Mouse (Mus musculus) hindbrain, embryonic 13.5 days (tissue): ENCODE measurements at regions not wholly inside any gene's neighbourhood (a gene's known extent, or its start where the extent isn't known, plus 50 kb on each side); places are given as distances from the start of the nearest gene placed in this dataset.

Experiments
- ATAC-seq: fragments of 200-750 bp; cut with Nextera tagmentation; 2 replicates; pipeline ENCODE4 v1.8.0; 2017; ENCODE audit warnings: moderate TSS enrichment; ENCODE audit not compliant: low FRiP score
- H3K27ac ChIP-seq: fragments of 300-500 bp; sonication (generic); 2 replicates; pipeline ENCODE4 v1.5.1; 2015; ENCODE audit warnings: inconsistent platforms, mild to moderate bottlenecking, moderate library complexity
- H3K27me3 ChIP-seq: fragments of 300-500 bp; sonication (generic); 2 replicates; pipeline ENCODE4 v1.6.1; 2015; ENCODE audit warnings: mild to moderate bottlenecking, inconsistent platforms
- H3K36me3 ChIP-seq: fragments of 300-500 bp; sonication (generic); 2 replicates; pipeline ENCODE4 v1.6.1; 2015; ENCODE audit warnings: mild to moderate bottlenecking, inconsistent platforms
- H3K4me1 ChIP-seq: fragments of 300-500 bp; sonication (generic); replicated peaks from 2 replicates; pipeline ENCODE4 v1.6.1; 2015; ENCODE audit warnings: inconsistent platforms
- H3K4me2 ChIP-seq: fragments of 300-500 bp; sonication (generic); 2 replicates; pipeline ENCODE4 v1.6.1; 2015; ENCODE audit warnings: inconsistent platforms, mild to moderate bottlenecking, moderate library complexity
- H3K4me3 ChIP-seq: fragments of 300-500 bp; sonication (generic); 2 replicates; pipeline ENCODE4 v1.5.1; 2015; ENCODE audit warnings: mild to moderate bottlenecking, inconsistent platforms
- H3K9ac ChIP-seq: fragments of 300-500 bp; sonication (generic); 2 replicates; pipeline ENCODE4 v1.6.1; 2015; ENCODE audit warnings: mild to moderate bottlenecking, inconsistent platforms
- H3K9me3 ChIP-seq: fragments of 300-500 bp; sonication (generic); 2 replicates; pipeline ENCODE4 v1.6.1; 2016; ENCODE audit warnings: inconsistent platforms
- WGBS: fragments of 180-500 bp; shearing (Covaris S2); methylation state at CpG from one replicate; pipeline ENCODE4 v1.1.7; 2015; 5-methylcytosine and 5-hydroxymethylcytosine counted together

DNA sequence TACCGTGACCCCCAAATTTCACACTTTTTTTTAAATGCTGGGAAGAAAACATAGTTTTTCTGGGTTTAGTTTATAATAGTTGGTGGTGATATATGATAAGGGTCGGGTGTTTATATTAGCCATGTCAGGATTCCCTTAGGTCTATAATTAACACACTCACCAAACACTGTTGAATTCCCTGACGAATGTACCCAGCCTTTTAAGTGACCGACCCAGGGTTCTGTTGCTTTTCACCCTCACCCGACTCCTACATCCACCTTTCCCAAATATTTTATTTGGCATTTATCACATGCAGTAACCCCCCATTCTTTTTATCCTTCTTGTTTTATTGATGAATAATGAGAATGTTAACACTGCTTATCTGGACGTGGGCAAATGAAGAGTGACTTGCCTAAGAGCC lies 389.1 kb upstream of the Fam241a start:
- H3K27me3 ChIP-seq: no peaks in the 10 kb centered on the region
- no peaks in the 10 kb centered on the region for H3K9me3 ChIP-seq
- WGBS: 86% methylated on average over 6 of the region's 6 CpGs
- H3K36me3 ChIP-seq: no peaks in the 10 kb centered on the region
- no peak for ATAC-seq
- H3K4me2 ChIP-seq: no peak overlapping the region
- no peaks in the 10 kb centered on the region for H3K4me1 ChIP-seq
- H3K27ac ChIP-seq: no peak overlapping the region
- no peak overlapping the region for H3K4me3 ChIP-seq
- no peak overlapping the region for H3K9ac ChIP-seq

DNA sequence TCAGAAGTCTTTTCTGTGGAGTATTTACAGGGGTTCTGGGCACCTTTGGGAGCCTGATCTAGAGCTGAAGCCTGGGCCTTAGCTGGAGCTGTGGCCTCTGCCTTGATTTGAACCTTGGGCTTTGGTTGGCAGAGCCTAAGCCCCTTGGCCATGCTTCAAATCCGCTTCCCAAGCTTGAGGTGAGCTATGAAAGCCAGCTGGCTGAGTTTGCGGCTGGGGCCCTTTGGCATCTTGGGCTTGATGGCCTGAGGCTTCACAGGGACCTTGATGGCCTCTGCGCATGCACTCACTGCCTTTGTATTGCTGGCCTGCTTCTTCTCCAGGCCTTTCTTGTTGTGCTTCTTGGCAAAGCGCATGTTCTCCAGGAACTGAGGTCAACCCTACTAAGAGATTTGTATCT lies 384.5 kb upstream of the Fam241a start:
- no peak overlapping the region for H3K4me2 ChIP-seq
- no peak for ATAC-seq
- no peak overlapping the region for H3K9ac ChIP-seq
- H3K4me1 ChIP-seq: no peaks in the 10 kb centered on the region
- no peaks in the 10 kb centered on the region for H3K36me3 ChIP-seq
- no peaks in the 10 kb centered on the region for H3K27me3 ChIP-seq
- WGBS: 92% methylated on average over 4 of the region's 4 CpGs
- H3K4me3 ChIP-seq: no peak overlapping the region
- H3K9me3 ChIP-seq: no peaks in the 10 kb centered on the region
- no peak overlapping the region for H3K27ac ChIP-seq

DNA sequence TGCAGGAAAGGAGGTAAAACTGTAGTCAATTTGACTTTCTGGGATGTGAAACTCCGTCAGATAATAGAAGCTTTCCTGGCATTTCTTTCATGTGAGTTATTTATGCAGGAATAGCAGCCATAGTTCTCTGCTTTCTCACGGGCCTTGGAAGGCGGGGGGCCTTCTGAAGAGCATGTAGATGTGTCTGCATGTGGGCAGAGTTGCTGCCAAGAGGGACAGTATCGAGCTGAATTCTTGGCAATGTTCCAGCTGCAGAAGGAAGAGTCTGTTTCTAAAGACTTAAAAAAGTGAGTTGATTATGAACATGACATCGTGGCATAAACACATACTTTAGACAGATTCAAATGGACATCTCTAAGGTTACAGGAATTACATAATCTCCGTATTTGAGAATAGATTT lies 374.5 kb upstream of the Fam241a start:
- no peak overlapping the region for H3K4me2 ChIP-seq
- no peak overlapping the region for H3K4me3 ChIP-seq
- H3K27ac ChIP-seq: no peak overlapping the region
- H3K9me3 ChIP-seq: no peaks in the 10 kb centered on the region
- H3K4me1 ChIP-seq: no peaks in the 10 kb centered on the region; the same call in 1 of the 2 replicates
- no peak overlapping the region for H3K9ac ChIP-seq
- H3K27me3 ChIP-seq: no peaks in the 10 kb centered on the region
- ATAC-seq: no peak
- H3K36me3 ChIP-seq: no peaks in the 10 kb centered on the region
- 52% methylated on average over 6 of the region's 6 CpGs for whole genome bisulfite sequencing

DNA sequence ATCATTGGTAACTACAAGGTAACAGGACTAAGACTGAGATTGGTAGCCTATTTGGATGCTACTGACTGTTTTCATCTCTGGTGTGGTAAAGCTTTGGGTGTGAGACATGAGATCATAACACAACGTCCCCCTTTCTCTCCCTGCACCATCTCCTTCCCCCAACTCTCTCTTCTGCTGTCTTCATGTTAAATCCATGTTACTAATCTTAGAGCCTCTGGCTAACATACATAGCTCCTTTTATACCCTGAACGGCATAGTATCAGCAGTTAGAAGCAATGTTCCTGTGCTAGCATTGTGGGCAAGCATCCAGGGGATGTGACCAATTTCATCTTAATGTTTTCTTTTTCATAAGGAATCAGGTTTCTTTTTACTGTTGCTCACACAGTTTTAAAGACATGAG lies 365.1 kb upstream of the Fam241a start:
- 89% methylated on average over 2 of the region's 2 CpGs for WGBS
- no peaks in the 10 kb centered on the region for H3K27me3 ChIP-seq
- ATAC-seq: no peak
- no peaks in the 10 kb centered on the region for H3K4me1 ChIP-seq
- no peak overlapping the region for H3K27ac ChIP-seq
- no peak overlapping the region for H3K4me3 ChIP-seq
- no peak overlapping the region for H3K9ac ChIP-seq
- H3K9me3 ChIP-seq: no peaks in the 10 kb centered on the region
- H3K4me2 ChIP-seq: no peak overlapping the region
- H3K36me3 ChIP-seq: no peaks in the 10 kb centered on the region

DNA sequence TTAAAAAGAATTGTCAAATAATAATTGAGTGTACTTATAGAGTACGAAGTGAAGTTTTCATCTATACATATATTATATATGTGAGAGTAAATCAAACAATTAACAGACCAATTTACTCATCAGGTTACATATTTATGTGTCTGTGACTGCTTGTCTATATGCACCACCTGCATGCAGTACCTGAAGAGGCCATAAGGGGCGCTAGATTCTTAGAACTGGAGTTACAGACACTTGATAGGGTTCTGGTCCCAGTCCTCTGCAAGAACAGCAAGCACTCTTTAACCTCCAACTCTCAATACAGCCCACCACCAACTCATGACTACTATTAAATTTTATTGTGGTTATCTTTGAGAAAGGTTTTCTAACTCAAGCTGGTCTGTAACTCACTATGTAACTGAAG lies 351.7 kb upstream of the Fam241a start:
- H3K9ac ChIP-seq: no peak overlapping the region
- H3K27me3 ChIP-seq: no peaks in the 10 kb centered on the region
- H3K4me1 ChIP-seq: no peaks in the 10 kb centered on the region
- H3K9me3 ChIP-seq: no peaks in the 10 kb centered on the region
- no peak overlapping the region for H3K4me3 ChIP-seq
- no peaks in the 10 kb centered on the region for H3K36me3 ChIP-seq
- no peak overlapping the region for H3K4me2 ChIP-seq
- no peak for ATAC-seq
- no peak overlapping the region for H3K27ac ChIP-seq
- WGBS: 72% methylated on average over 2 of the region's 2 CpGs

DNA sequence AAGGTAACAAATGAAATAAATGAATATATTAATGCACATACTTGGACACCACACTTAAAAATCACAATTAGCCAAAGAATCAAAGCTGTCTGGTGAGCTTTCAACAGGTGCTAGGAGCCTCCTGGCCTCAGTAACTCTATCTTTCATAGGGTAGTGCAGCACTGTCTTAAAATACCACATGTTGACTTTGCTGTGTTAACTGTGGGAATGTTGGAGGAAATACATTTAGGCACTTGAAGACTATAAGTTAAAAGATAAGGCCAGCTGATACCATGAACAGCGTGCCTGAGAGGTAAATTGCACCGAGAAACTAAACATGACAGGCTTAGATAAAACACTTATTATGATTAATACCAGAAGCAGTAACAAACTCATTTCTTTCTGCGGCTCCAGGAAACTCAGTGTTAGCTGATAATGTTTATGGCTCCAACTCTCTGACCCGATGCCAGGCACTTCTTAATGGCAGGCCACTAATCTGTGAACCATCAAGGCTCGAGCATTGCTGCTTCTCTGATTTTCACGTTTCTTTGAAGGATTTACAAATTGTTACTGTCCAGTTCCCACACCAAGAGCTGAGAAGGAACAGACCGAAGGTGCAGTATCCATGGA lies 343.8 kb upstream of the Fam241a start:
- no peaks in the 10 kb centered on the region for H3K9me3 ChIP-seq
- no peak for ATAC-seq
- H3K36me3 ChIP-seq: no peaks in the 10 kb centered on the region
- H3K4me3 ChIP-seq: no peak overlapping the region
- H3K4me1 ChIP-seq: no peaks in the 10 kb centered on the region
- no peak overlapping the region for H3K4me2 ChIP-seq
- 88% methylated on average over 7 of the region's 7 CpGs for WGBS
- no peaks in the 10 kb centered on the region for H3K27me3 ChIP-seq
- no peak overlapping the region for H3K27ac ChIP-seq
- no peak overlapping the region for H3K9ac ChIP-seq

DNA sequence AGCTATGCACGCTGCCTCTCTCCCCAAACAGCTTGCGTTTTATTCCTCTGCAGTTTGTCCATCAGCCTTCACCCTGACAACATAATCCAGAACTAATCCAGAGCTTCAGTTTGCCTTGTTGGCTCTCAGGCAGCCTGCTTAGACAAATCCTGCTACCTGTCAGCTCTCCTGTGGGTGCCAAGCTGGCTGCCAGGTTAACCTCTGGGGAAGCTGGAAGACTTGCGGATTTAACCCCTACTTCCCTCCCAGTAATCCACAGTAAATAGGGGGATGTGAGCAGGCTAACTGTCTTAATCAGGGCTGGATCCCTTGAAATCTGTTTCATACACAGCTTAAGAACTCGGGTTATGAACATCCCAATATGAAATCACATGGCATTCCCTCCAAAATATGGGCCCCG lies 334.3 kb upstream of the Fam241a start:
- Histone ChIP-seq H3K4me3 (no peak overlapping the region), H3K27ac (no peak overlapping the region), H3K9me3 (no peaks in the 10 kb centered on the region), H3K4me1 (no peaks in the 10 kb centered on the region), H3K4me2 (no peak overlapping the region), H3K27me3 (no peaks in the 10 kb centered on the region), H3K9ac (no peak overlapping the region), H3K36me3 (no peaks in the 10 kb centered on the region)
- WGBS: 83% methylated on average over 5 of the region's 5 CpGs
- no peak for ATAC-seq

DNA sequence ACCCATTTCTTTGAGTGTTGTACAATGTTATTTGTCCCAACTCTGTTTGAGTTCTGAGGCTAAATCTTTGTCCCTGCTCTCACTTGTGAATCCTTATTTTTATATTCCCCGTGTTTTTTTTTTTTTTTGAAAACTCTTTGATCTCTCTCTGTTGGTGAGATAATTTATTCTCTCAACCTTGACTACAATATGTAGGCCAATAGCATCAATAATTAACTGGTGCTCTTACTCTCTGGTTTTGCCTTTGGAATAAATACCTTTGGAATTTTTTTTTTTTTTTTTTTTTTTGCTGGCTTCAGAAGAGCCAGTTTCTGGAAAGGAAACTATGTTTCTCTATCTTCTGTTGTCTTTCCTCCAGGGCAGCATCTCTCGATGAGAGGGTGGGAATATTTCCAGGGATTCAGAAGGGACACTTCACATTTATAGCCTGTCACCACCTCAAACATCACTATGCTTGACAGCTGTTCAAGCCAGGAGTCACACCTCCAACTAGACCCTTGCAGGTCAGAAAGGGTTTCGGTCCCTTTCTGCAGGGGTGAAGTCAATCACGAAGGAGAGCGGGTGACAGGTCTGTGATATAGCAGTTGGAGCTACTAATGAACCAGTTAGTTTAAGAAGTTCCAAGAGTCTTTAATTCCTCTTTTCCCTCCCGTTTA lies 330.9 kb upstream of the Fam241a start:
- no peak overlapping the region for H3K4me3 ChIP-seq
- H3K4me2 ChIP-seq: no peak overlapping the region
- H3K9me3 ChIP-seq: no peaks in the 10 kb centered on the region
- 0 out of 2 replicates have a peak, but pooled peaks cover 2% of the 10 kb centered on the region for H3K27me3 ChIP-seq
- H3K27ac ChIP-seq: no peak overlapping the region
- WGBS: 78% methylated on average over 6 of the region's 6 CpGs
- 0 out of 2 replicates have a peak, but pooled peaks cover 3% of the 10 kb centered on the region for H3K4me1 ChIP-seq
- H3K9ac ChIP-seq: no peak overlapping the region
- ATAC-seq: no peak
- H3K36me3 ChIP-seq: no peaks in the 10 kb centered on the region

DNA sequence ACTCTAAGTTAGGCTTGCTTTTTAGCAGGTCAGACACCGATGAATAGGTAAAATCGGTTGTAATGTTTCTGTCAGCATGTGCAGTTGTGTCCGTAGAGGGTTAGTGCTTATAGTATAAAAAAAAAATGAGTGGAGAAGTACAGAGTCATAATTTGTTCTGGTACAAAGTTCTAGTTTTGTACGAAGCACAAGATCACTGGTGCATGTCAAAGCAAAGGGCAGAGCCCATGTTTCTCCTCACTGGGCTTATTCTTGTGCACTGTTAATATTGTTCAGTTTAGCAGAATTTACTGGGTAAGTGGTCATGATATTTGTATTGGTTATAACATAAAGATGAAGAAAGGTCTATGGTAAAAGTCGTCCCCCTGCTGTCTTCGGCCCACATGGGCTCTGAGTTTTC lies 330.4 kb upstream of the Fam241a start:
- Histone ChIP-seq H3K4me3 (no peak overlapping the region), H3K27ac (no peak overlapping the region), H3K27me3 (0 out of 2 replicates have a peak, but pooled peaks cover 2% of the 10 kb centered on the region), H3K4me2 (no peak overlapping the region), H3K36me3 (no peaks in the 10 kb centered on the region), H3K4me1 (0 out of 2 replicates have a peak, but pooled peaks cover 6% of the 10 kb centered on the region), H3K9me3 (no peaks in the 10 kb centered on the region), H3K9ac (no peak overlapping the region)
- ATAC-seq: no peak
- WGBS: 83% methylated on average over 6 of the region's 6 CpGs

DNA sequence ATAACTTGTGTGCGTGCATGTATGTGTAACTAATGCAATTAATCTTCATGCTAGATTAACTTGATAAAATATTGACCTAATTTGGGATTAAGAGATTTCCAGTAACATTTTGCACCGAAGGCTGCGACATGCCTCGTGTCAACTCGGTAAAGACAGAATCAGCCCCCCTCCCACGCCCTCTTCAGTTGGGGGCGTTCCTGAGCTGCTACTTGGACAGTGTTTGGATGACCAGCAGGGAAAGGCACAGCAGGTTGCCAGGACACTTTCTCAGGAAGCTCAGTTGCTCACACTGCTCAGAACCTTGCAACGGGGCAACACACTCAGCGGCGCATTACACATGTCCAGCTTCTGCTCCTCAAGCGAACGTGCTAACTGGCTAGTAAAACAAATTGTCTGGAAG lies 326.2 kb upstream of the Fam241a start:
- Histone ChIP-seq H3K9ac (no peak overlapping the region), H3K27ac (no peak overlapping the region), H3K9me3 (no peaks in the 10 kb centered on the region), H3K4me1 (0 out of 2 replicates have a peak, but pooled peaks cover 6% of the 10 kb centered on the region), H3K4me2 (peak overlapping the region; percentile 34), H3K27me3 (0 out of 2 replicates have a peak, but pooled peaks cover 2% of the 10 kb centered on the region), H3K4me3 (no peak overlapping the region), H3K36me3 (no peaks in the 10 kb centered on the region)
- ATAC-seq: no peak
- 13% methylated on average over 12 of the region's 12 CpGs for WGBS

DNA sequence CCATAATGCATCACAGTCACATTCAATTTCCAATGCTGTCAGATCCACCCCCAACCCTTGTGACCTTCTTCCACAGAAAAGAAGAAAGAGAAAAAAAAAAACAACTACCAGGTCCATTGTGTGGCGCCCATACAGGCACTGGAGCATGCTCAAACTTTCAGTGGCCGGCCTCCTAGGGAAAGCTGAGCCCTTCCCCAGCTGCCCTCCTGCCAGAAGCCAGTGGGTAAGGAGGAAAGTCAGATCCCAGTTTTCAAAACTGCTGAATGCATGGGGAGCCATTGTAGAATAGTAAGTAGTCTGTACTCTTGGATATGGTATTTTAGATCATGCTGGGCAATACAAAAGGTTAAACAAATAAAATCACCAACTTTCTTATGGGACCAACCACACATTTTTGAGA lies 325.5 kb upstream of the Fam241a start:
- H3K36me3 ChIP-seq: no peaks in the 10 kb centered on the region
- no peak for ATAC-seq
- no peak overlapping the region for H3K4me3 ChIP-seq
- 0 out of 2 replicates have a peak, but pooled peaks cover 2% of the 10 kb centered on the region for H3K27me3 ChIP-seq
- no peak overlapping the region for H3K4me2 ChIP-seq
- 11% methylated on average over 2 of the region's 2 CpGs for WGBS
- no peak overlapping the region for H3K9ac ChIP-seq
- no peaks in the 10 kb centered on the region for H3K9me3 ChIP-seq
- 0 out of 2 replicates have a peak, but pooled peaks cover 6% of the 10 kb centered on the region for H3K4me1 ChIP-seq
- no peak overlapping the region for H3K27ac ChIP-seq

DNA sequence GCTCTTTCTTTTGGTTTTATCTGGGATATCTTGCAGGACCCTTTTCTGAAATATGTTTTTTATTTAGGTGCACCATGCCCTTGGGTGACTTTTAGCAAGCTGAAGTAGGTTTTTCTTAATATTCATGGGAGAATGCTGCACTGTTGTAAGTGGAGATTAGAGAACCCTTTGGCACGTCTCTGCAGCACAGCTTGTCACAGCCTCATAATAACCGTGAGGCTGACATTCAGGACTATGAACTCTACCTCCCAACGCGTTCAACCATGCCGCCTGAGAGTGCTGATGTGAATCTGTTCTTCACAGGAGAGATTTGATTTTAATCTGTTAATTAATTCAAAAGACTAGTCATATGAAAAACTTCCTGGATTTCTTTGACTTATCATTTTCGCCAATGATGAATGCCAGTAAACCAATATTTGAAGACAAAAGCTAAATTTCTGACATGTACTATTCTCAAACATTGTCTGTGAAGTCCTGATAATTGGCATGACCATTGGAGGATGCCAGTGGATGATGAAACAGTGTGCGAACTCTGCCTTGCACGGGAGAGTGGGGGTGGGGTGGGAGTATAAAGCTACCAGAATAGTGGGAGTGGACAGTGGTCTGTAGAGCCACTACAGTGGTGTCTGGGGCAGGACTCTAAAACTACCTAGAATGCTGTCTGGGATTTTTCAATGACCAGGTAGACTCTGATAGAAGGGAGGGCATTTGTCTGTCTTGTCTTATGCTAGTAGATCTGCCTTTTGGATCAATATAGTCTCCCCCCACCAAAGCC lies 324.8 kb upstream of the Fam241a start:
- peak; percentile 52; the same call in 1 of the 2 replicates for ATAC-seq
- 0 out of 2 replicates have a peak, but pooled peaks cover 6% of the 10 kb centered on the region for H3K4me1 ChIP-seq
- 0 out of 2 replicates have a peak, but pooled peaks cover 2% of the 10 kb centered on the region for H3K27me3 ChIP-seq
- no peak overlapping the region for H3K27ac ChIP-seq
- no peaks in the 10 kb centered on the region for H3K36me3 ChIP-seq
- no peaks in the 10 kb centered on the region for H3K9me3 ChIP-seq
- 50% methylated on average over 8 of the region's 8 CpGs for WGBS
- no peak overlapping the region for H3K4me3 ChIP-seq
- H3K9ac ChIP-seq: no peak overlapping the region
- H3K4me2 ChIP-seq: no peak overlapping the region
